Mouse (Mus musculus): Measurements from ENCODE around the gene Fzd7. TPM values are rescaled to one million over a fixed set of nuclear protein-coding genes. Genes with fewer than 3 reads are reported as not detected.

The Fzd7 gene
- total RNA-seq, 1 experiment from 2014 or later = 6.9 TPM

- ATAC-seq (replicated peaks in 1 of 2; ENCODE audit: insufficient read depth in 1 of 2, low FRiP score in 2 of 2, low TSS enrichment in 1 of 2, low read depth in 1 of 2, poor library complexity in 2 of 2, severe bottlenecking in 2 of 2) = no peak
Observed at GRCm38 (mm10) chr1:59523378-59523958, 41.2 kb downstream of the Fzd7 start.

GRCm38 (mm10) chr1:59524071-59524470, 41.8 kb downstream of the Fzd7 start:
- ATAC-seq (replicated peaks in 1 of 2; ENCODE audit: insufficient read depth in 1 of 2, low FRiP score in 2 of 2, low TSS enrichment in 1 of 2, low read depth in 1 of 2, poor library complexity in 2 of 2, severe bottlenecking in 2 of 2) = no peak

GRCm38 (mm10) chr1:59524759-59525158, 42.5 kb downstream of the Fzd7 start:
- ATAC-seq (replicated peaks in 1 of 2; ENCODE audit: insufficient read depth in 1 of 2, low FRiP score in 2 of 2, low TSS enrichment in 1 of 2, low read depth in 1 of 2, poor library complexity in 2 of 2, severe bottlenecking in 2 of 2) = no peak

- no peak for ATAC-seq (replicated peaks in 1 of 2; ENCODE audit: insufficient read depth in 1 of 2, low FRiP score in 2 of 2, low TSS enrichment in 1 of 2, low read depth in 1 of 2, poor library complexity in 2 of 2, severe bottlenecking in 2 of 2)
Observed at GRCm38 (mm10) chr1:59527219-59527618, 45.0 kb downstream of the Fzd7 start.

GRCm38 (mm10) chr1:59534976-59535810, 53.0 kb downstream of the Fzd7 start:
- no peak for ATAC-seq (replicated peaks in 1 of 2; ENCODE audit: insufficient read depth in 1 of 2, low FRiP score in 2 of 2, low TSS enrichment in 1 of 2, low read depth in 1 of 2, poor library complexity in 2 of 2, severe bottlenecking in 2 of 2)

Other genes starting within 250 kb of the Fzd7 start
- gene Als2, start 245.2 kb upstream of the Fzd7 start, total RNA-seq (2017) = 18.6 and 21.5 TPM in 2 replicates
- gene Cdk15, start 225.5 kb upstream of the Fzd7 start, total RNA-seq (2017) = not detected in 2 replicates
- 20.3 and 48.0 TPM in 2 replicates for gene Gm973, start 33.8 kb downstream of the Fzd7 start, total RNA-seq (2017)
- gene Sumo1, start 188.4 kb downstream of the Fzd7 start, total RNA-seq (2017) = 203 and 210 TPM in 2 replicates
- 1,382 and 1,858 TPM in 2 replicates for gene Nop58, start 202.5 kb downstream of the Fzd7 start, total RNA-seq (2017)

All from hematopoietic stem cell, adult 5-6 weeks (primary cell).